Mouse (Mus musculus) small intestine, adult 2 months (tissue): ENCODE results near the gene Gpatch2.

Source experiments
- CTCF ChIP-seq: fragments of 200-500 bp; IDR thresholded peaks from 2 replicates; pipeline ENCODE4 v1.5.1; 2012; ENCODE audit warnings: low read depth, mild to moderate bottlenecking, control low read depth, inconsistent platforms, low read length, moderate library complexity, mixed read lengths; ENCODE audit not compliant: insufficient replicate concordance, insufficient read length; ENCODE audit errors: extremely low read depth
- POLR2A ChIP-seq: fragments of 200-500 bp; IDR thresholded peaks from 2 replicates; pipeline ENCODE4 v1.6.1; 2012; ENCODE audit warnings: low read depth, mild to moderate bottlenecking, control low read depth, inconsistent platforms, low read length, moderate library complexity

DNA sequence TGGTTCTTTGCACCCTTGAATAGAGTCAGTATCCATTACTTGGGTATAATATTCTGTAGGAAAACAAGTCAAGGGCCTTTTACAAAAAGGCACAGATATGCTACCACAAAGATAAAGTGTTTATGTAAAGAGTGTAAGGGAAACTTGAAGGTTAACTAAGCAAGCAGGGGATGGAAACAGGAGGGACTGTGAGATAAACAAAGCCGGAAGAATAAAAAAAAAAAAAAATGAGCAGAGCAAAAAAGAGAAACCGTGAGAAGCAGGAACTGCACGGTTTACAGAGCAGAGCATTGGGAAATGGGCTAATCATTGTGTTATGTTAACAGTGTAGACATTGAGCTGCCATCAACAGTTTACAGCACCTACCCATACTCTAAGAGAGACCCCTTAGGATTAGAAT is 44.9 kb upstream of the Gpatch2 start:
- TF ChIP-seq POLR2A: no peak
- no peak for TF ChIP-seq CTCF
